Mouse (Mus musculus) liver, embryonic 14.5 days (tissue): ENCODE measurements around the gene Sh2d1b1. TPM values are rescaled to one million over a fixed set of nuclear protein-coding genes. Genes with fewer than 3 reads are reported as not detected.

Experiments used
- ATAC-seq: fragments of 200-750 bp; cut with Nextera tagmentation; 2 replicates; pipeline ENCODE4 v1.8.0; 2017; ENCODE audit warnings: moderate number of reproducible peaks, mild to moderate bottlenecking, moderate library complexity; ENCODE audit not compliant: insufficient read depth
- DNase-seq, 3 experiments: peaks; one replicate each; pipeline ENCODE4 v3.0.0-alpha.2; 2012 to 2013; ENCODE audit warnings: low read depth in 3 of 3, low spot score in 3 of 3
- H3K27ac ChIP-seq: fragments of 300-500 bp; sonication (generic); 2 replicates; pipeline ENCODE4 v1.5.1; 2014; ENCODE audit warnings: moderate library complexity, mild to moderate bottlenecking, control low read depth, inconsistent platforms
- H3K27me3 ChIP-seq: fragments of 300-500 bp; sonication (generic); 2 replicates; pipeline ENCODE4 v1.6.1; 2014; ENCODE audit warnings: mild to moderate bottlenecking, low read length, moderate library complexity; ENCODE audit not compliant: control insufficient read depth, insufficient read depth
- H3K36me3 ChIP-seq: fragments of 300-500 bp; sonication (generic); replicated peaks from 2 replicates; pipeline ENCODE4 v1.6.1; 2014; ENCODE audit warnings: low read depth; ENCODE audit not compliant: control insufficient read depth, insufficient read depth
- H3K4me1 ChIP-seq, 2 experiments: fragments of 200-500 bp in 1 of 2; fragments of 300-500 bp in 1 of 2; sonication (generic) in 1 of 2; replicated peaks; 2 replicates each; pipeline ENCODE4 v1.6.1; 2012 to 2014; ENCODE audit warnings: antibody characterized with exemption in 1 of 2, inconsistent platforms in 1 of 2, low read length in 1 of 2; ENCODE audit not compliant: control insufficient read depth in 2 of 2, insufficient read depth in 2 of 2
- H3K4me2 ChIP-seq: fragments of 300-500 bp; sonication (generic); 2 replicates; pipeline ENCODE4 v1.6.1; 2014; ENCODE audit warnings: low read depth, mild to moderate bottlenecking, control low read depth, moderate library complexity
- H3K4me3 ChIP-seq, 2 experiments: fragments of 200-500 bp in 1 of 2; fragments of 300-500 bp in 1 of 2; sonication (generic) in 1 of 2; 2 replicates each; pipeline ENCODE4 v1.5.1; 2012 to 2014; ENCODE audit warnings: low read depth in 2 of 2, low read length in 2 of 2, mild to moderate bottlenecking in 2 of 2, control low read depth in 1 of 2, inconsistent platforms in 1 of 2, moderate library complexity in 1 of 2; ENCODE audit not compliant: insufficient read depth in 1 of 2
- H3K9ac ChIP-seq: fragments of 300-500 bp; sonication (generic); replicated peaks from 2 replicates; pipeline ENCODE4 v1.6.1; 2014; ENCODE audit warnings: mild to moderate bottlenecking, control low read depth, moderate library complexity
- H3K9me3 ChIP-seq: fragments of 300-500 bp; sonication (generic); 2 replicates; pipeline ENCODE4 v1.6.1; 2016; ENCODE audit warnings: low read length, mixed read lengths; ENCODE audit not compliant: control insufficient read depth
- CTCF ChIP-seq: IDR thresholded peaks from 2 replicates; pipeline ENCODE4 v1.5.1; 2016; ENCODE audit warnings: antibody characterized with exemption, low read depth, control low read depth
- EP300 ChIP-seq: IDR thresholded peaks from 2 replicates; pipeline ENCODE4 v1.6.1; 2016; ENCODE audit warnings: antibody characterized with exemption, low read depth
- WGBS: fragments of 180-500 bp; shearing (Covaris S2); extraction: QIAGEN DNeasy Blood & Tissue Kit; methylation state at CpG from one replicate; pipeline ENCODE4 v1.1.7; 2014; ENCODE audit not compliant: insufficient replicate concordance; 5-methylcytosine and 5-hydroxymethylcytosine counted together
- polyA plus RNA-seq, 2 experiments: library from polyadenylated mRNA; depleted of rRNA in 1 of 2; stranded (reverse) in 1 of 2; unstranded in 1 of 2; fragments of >200 nt; fragmentation: Nextera tagmentation in 1 of 2; extraction: Ambion mirVana in 1 of 2; gene quantifications; 2 replicates each; pipeline versions ENCODE4 v1.2.1 to v1.2.3; 2012 to 2014

Sh2d1b1 gene
- polyA plus RNA-seq, 2 experiments: 0.20 to 0.37 TPM

GRCm38 (mm10) chr1:170303103-170303502 lies 26.0 kb downstream of the Sh2d1b1 start:
- DNase-seq (no peak), ATAC-seq (no peak)
- Histone ChIP-seq H3K4me1 (no peaks in the 10 kb centered on the region; a peak in 1 of 4 replicates), H3K9ac (no peak overlapping the region), H3K4me2 (no peak overlapping the region), H3K36me3 (no peaks in the 10 kb centered on the region), H3K27ac (no peak overlapping the region), H3K4me3 (no peak overlapping the region), H3K9me3 (no peaks in the 10 kb centered on the region), H3K27me3 (no peaks in the 10 kb centered on the region)
- 61% methylated on average over 6 of the region's 6 CpGs for WGBS
- TF ChIP-seq CTCF (no peak), EP300 (no peak)

GRCm38 (mm10) chr1:170305002-170305401 lies 27.9 kb downstream of the Sh2d1b1 start:
- ATAC-seq (no peak), DNase-seq (no peak)
- H3K4me3 ChIP-seq: no peak overlapping the region
- no peak overlapping the region for H3K27ac ChIP-seq
- 55% methylated on average over 10 of the region's 10 CpGs for WGBS
- no peak overlapping the region for H3K4me2 ChIP-seq
- no peaks in the 10 kb centered on the region for H3K9me3 ChIP-seq
- H3K36me3 ChIP-seq: no peaks in the 10 kb centered on the region
- TF ChIP-seq CTCF (no peak), EP300 (no peak)
- H3K9ac ChIP-seq: no peak overlapping the region
- H3K4me1 ChIP-seq: no peaks in the 10 kb centered on the region; a peak in 1 of 4 replicates
- H3K27me3 ChIP-seq: no peaks in the 10 kb centered on the region

- no peaks in the 10 kb centered on the region for H3K27me3 ChIP-seq
- H3K9me3 ChIP-seq: no peaks in the 10 kb centered on the region
- H3K4me3 ChIP-seq: no peak within 1 kb of the TSS
- H3K9ac ChIP-seq: no peak within 1 kb of the TSS
- DNase-seq: no peak
- H3K36me3 ChIP-seq: no peaks in the 10 kb centered on the region
- no peak for TF ChIP-seq EP300
- no peak for TF ChIP-seq CTCF
- 73% methylated on average over 4 of the region's 4 CpGs for WGBS
- no peak for ATAC-seq
- no peaks in the 10 kb centered on the region; a peak in 1 of 4 replicates for H3K4me1 ChIP-seq
- no peak within 1 kb of the TSS for H3K27ac ChIP-seq
- H3K4me2 ChIP-seq: no peak within 1 kb of the TSS
Measured at GRCm38 (mm10) chr1:170306232-170306631, 29.1 kb downstream of the Sh2d1b1 start, which contains the start of gene Gm7694. Gene Gm7694 (minus strand): TSS chr1:170306332.

GRCm38 (mm10) chr1:170308503-170308902 lies 31.4 kb downstream of the Sh2d1b1 start, which contains the start of gene Spata46:
Gene Spata46 (plus strand): TSS chr1:170308803.
- DNase-seq (no peak), ATAC-seq (no peak)
- Histone ChIP-seq H3K27ac (no peak within 1 kb of the TSS), H3K9ac (no peak within 1 kb of the TSS), H3K4me3 (no peak within 1 kb of the TSS), H3K36me3 (no peaks in the 10 kb centered on the region), H3K4me2 (no peak within 1 kb of the TSS), H3K27me3 (no peaks in the 10 kb centered on the region), H3K9me3 (no peaks in the 10 kb centered on the region), H3K4me1 (no peaks in the 10 kb centered on the region; a peak in 1 of 4 replicates)
- 69% methylated on average over 4 of the region's 4 CpGs for WGBS
- no peak for TF ChIP-seq CTCF

- no peak overlapping the region for H3K4me2 ChIP-seq
- no peaks in the 10 kb centered on the region for H3K9me3 ChIP-seq
- H3K36me3 ChIP-seq: no peaks in the 10 kb centered on the region
- ATAC-seq (no peak), DNase-seq (no peak)
- no peak overlapping the region for H3K4me3 ChIP-seq
- H3K27ac ChIP-seq: no peak overlapping the region
- no peak overlapping the region for H3K9ac ChIP-seq
- TF ChIP-seq CTCF (no peak), EP300 (no peak)
- no peaks in the 10 kb centered on the region for H3K4me1 ChIP-seq
- WGBS: 62% methylated on average over 6 of the region's 6 CpGs
- H3K27me3 ChIP-seq: no peaks in the 10 kb centered on the region
Measured at GRCm38 (mm10) chr1:170311431-170311830, 34.3 kb downstream of the Sh2d1b1 start.
